Mouse (Mus musculus) limb, embryonic 15.5 days (tissue): ENCODE results near the gene Aaed1. TPM values are rescaled to one million over a fixed set of nuclear protein-coding genes. Genes with fewer than 3 reads are reported as not detected.

Experiments used
- ATAC-seq: fragments of 200-750 bp; cut with Nextera tagmentation; 2 replicates; pipeline ENCODE4 v1.8.0; 2017; ENCODE audit warnings: low read depth, moderate TSS enrichment; ENCODE audit not compliant: insufficient number of reproducible peaks, low FRiP score, low TSS enrichment
- H3K27ac ChIP-seq: fragments of 300-500 bp; sonication (generic); 2 replicates; pipeline ENCODE4 v1.5.1; 2015; ENCODE audit warnings: moderate library complexity, mild to moderate bottlenecking, inconsistent platforms
- H3K27me3 ChIP-seq: fragments of 300-500 bp; sonication (generic); 2 replicates; pipeline ENCODE4 v1.6.1; 2015; ENCODE audit warnings: inconsistent platforms
- H3K36me3 ChIP-seq: fragments of 300-500 bp; sonication (generic); 2 replicates; pipeline ENCODE4 v1.6.1; 2015; ENCODE audit warnings: inconsistent platforms
- H3K4me1 ChIP-seq: fragments of 300-500 bp; sonication (generic); 2 replicates; pipeline ENCODE4 v1.6.1; 2015; ENCODE audit warnings: inconsistent platforms
- H3K4me2 ChIP-seq: fragments of 300-500 bp; sonication (generic); 2 replicates; pipeline ENCODE4 v1.6.1; 2015; ENCODE audit warnings: mild to moderate bottlenecking, inconsistent platforms
- H3K4me3 ChIP-seq: fragments of 300-500 bp; sonication (generic); 2 replicates; pipeline ENCODE4 v1.5.1; 2015; ENCODE audit warnings: mild to moderate bottlenecking, inconsistent platforms
- H3K9ac ChIP-seq: fragments of 300-500 bp; sonication (generic); 2 replicates; pipeline ENCODE4 v1.6.1; 2015; ENCODE audit warnings: inconsistent platforms
- H3K9me3 ChIP-seq: fragments of 300-500 bp; sonication (generic); 2 replicates; pipeline ENCODE4 v1.6.1; 2016; ENCODE audit warnings: inconsistent platforms
- WGBS: fragments of 180-500 bp; shearing (Covaris S2); methylation state at CpG from one replicate; pipeline ENCODE4 v1.1.7; 2015; 5-methylcytosine and 5-hydroxymethylcytosine counted together
- polyA plus RNA-seq: library from polyadenylated mRNA; unstranded; fragments of >200 nt; fragmentation: Nextera tagmentation; extraction: Ambion mirVana; gene quantifications from 2 replicates; pipeline ENCODE4 v1.2.1, GENCODE M21; 2015

Aaed1 gene
- polyA plus RNA-seq, 1 experiment from 2014 or later: 44.8 TPM

- H3K9ac ChIP-seq: no peak overlapping the region
- 68% methylated on average over 3 of the region's 3 CpGs for WGBS
- no peak overlapping the region for H3K4me3 ChIP-seq
- no peaks in the 10 kb centered on the region for H3K27me3 ChIP-seq
- H3K27ac ChIP-seq: no peak overlapping the region
- H3K36me3 ChIP-seq: peaks cover 21% of the 10 kb centered on the region
- no peak overlapping the region for H3K4me2 ChIP-seq
- no peaks in the 10 kb centered on the region for H3K9me3 ChIP-seq
- peaks cover 7% of the 10 kb centered on the region for H3K4me1 ChIP-seq
- ATAC-seq: no peak
These were observed 6.4 kb downstream of the Aaed1 start for GRCm38 (mm10) chr13:64306078-64306477.

DNA sequence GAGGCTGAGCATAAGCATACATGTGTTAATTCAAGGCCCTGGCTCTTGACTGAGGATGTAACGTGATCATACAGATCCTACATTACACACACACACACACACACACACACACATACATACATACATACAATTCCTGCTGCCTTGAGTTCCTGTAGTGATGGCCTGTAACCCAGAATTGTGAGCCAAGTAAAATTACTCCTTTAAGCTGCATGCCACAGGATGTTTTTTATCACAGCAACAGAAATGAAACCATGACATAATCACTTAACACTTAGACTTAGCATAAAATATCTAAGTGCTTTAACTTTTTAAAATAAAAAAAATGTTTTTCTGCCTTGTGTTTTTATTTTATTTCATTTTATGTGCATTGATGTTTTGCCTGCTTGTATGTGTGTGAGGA lies 13.4 kb downstream of the Aaed1 start:
- ATAC-seq: no peak
- Histone ChIP-seq H3K27ac (no peak overlapping the region), H3K36me3 (peaks cover 27% of the 10 kb centered on the region; the same call in 1 of the 2 replicates), H3K4me1 (no peaks in the 10 kb centered on the region), H3K9ac (no peak overlapping the region), H3K4me3 (no peak overlapping the region), H3K9me3 (no peaks in the 10 kb centered on the region), H3K27me3 (no peaks in the 10 kb centered on the region), H3K4me2 (no peak overlapping the region)
- 93% methylated on average over 1 of the region's 1 CpGs for WGBS

GRCm38 (mm10) chr13:64286791-64287190 lies 25.7 kb downstream of the Aaed1 start:
- no peaks in the 10 kb centered on the region for H3K9me3 ChIP-seq
- H3K36me3 ChIP-seq: 0 out of 2 replicates have a peak, but pooled peaks cover under 1% of the 10 kb centered on the region
- H3K27me3 ChIP-seq: no peaks in the 10 kb centered on the region
- 25% methylated on average over 4 of the region's 4 CpGs for WGBS
- no peak for ATAC-seq
- H3K4me1 ChIP-seq: 0 out of 2 replicates have a peak, but pooled peaks cover 2% of the 10 kb centered on the region
- H3K4me3 ChIP-seq: no peak overlapping the region
- no peak overlapping the region for H3K4me2 ChIP-seq
- no peak overlapping the region for H3K9ac ChIP-seq
- H3K27ac ChIP-seq: no peak overlapping the region

GRCm38 (mm10) chr13:64286321-64286720 lies 26.2 kb downstream of the Aaed1 start:
- 63% methylated on average over 4 of the region's 4 CpGs for WGBS
- H3K36me3 ChIP-seq: no peaks in the 10 kb centered on the region
- no peak overlapping the region for H3K4me2 ChIP-seq
- no peak overlapping the region for H3K27ac ChIP-seq
- H3K4me3 ChIP-seq: no peak overlapping the region
- no peaks in the 10 kb centered on the region for H3K27me3 ChIP-seq
- no peak for ATAC-seq
- H3K9me3 ChIP-seq: no peaks in the 10 kb centered on the region
- H3K9ac ChIP-seq: no peak overlapping the region
- H3K4me1 ChIP-seq: 0 out of 2 replicates have a peak, but pooled peaks cover 2% of the 10 kb centered on the region

- 0 out of 2 replicates have a peak, but pooled peaks cover 2% of the 10 kb centered on the region for H3K4me1 ChIP-seq
These were observed 27.8 kb downstream of the Aaed1 start for GRCm38 (mm10) chr13:64284676-64285075.

GRCm38 (mm10) chr13:64280940-64281339 lies 31.6 kb downstream of the Aaed1 start:
- no peaks in the 10 kb centered on the region for H3K36me3 ChIP-seq
- no peak for ATAC-seq
- no peak overlapping the region for H3K4me2 ChIP-seq
- no peak overlapping the region for H3K9ac ChIP-seq
- H3K9me3 ChIP-seq: no peaks in the 10 kb centered on the region
- H3K27ac ChIP-seq: no peak overlapping the region
- no peaks in the 10 kb centered on the region for H3K4me1 ChIP-seq
- H3K4me3 ChIP-seq: no peak overlapping the region
- 78% methylated on average over 5 of the region's 5 CpGs for WGBS
- H3K27me3 ChIP-seq: no peaks in the 10 kb centered on the region

More at GRCm38 (mm10) chr13:64284676-64285075, 27.8 kb downstream of the Aaed1 start:
- H3K9ac ChIP-seq: no peak overlapping the region
- H3K36me3 ChIP-seq: no peaks in the 10 kb centered on the region
- no peak for ATAC-seq
- no peak overlapping the region for H3K4me3 ChIP-seq
- no peak overlapping the region for H3K27ac ChIP-seq
- H3K9me3 ChIP-seq: no peaks in the 10 kb centered on the region
- no peaks in the 10 kb centered on the region for H3K27me3 ChIP-seq
- H3K4me2 ChIP-seq: no peak overlapping the region
- 96% methylated on average over 2 of the region's 2 CpGs for WGBS

DNA sequence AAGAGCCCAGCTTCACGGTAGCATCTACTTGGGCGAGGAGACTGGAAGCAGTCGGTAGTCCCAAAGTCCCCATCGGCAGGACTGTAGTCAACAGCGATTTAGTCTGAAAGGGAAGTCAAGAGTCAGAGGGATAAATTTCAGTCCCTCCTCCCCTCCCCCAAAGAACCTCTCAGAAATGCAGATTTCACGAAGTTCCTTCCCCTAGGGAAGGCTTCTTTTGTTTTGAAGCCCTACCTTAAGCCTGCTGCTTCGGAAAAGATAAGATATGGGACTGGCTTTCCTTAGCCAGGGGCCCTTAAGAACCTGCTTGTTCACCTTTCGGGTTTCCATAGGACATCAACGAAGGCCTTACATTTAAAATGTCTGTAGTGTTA lies 36.8 kb downstream of the Aaed1 start:
- Histone ChIP-seq H3K4me1 (peaks cover 10% of the 10 kb centered on the region), H3K9ac (no peak overlapping the region), H3K4me3 (peak overlapping the region; percentile 75), H3K27me3 (no peaks in the 10 kb centered on the region), H3K27ac (no peak overlapping the region), H3K36me3 (no peaks in the 10 kb centered on the region), H3K9me3 (no peaks in the 10 kb centered on the region), H3K4me2 (peak overlapping the region; percentile 99)
- 21% methylated on average over 9 of the region's 9 CpGs for WGBS
- no peak for ATAC-seq

GRCm38 (mm10) chr13:64274879-64275753 lies 37.4 kb downstream of the Aaed1 start, which contains the start of gene Cdc14b:
Cdc14b (minus strand) TSS chr13:64275290.
- H3K4me3 ChIP-seq: peak within 1 kb of the TSS; percentile 75
- peak within 1 kb of the TSS; percentile 99 for H3K4me2 ChIP-seq
- peak within 1 kb of the TSS; percentile 61 for H3K9ac ChIP-seq
- H3K36me3 ChIP-seq: no peaks in the 10 kb centered on the region
- H3K9me3 ChIP-seq: no peaks in the 10 kb centered on the region
- peak; percentile 86; the same call in 1 of the 2 replicates for ATAC-seq
- no peaks in the 10 kb centered on the region for H3K27me3 ChIP-seq
- H3K4me1 ChIP-seq: peaks cover 10% of the 10 kb centered on the region
- 1% methylated on average over 57 of the region's 57 CpGs for WGBS
- H3K27ac ChIP-seq: no peak within 1 kb of the TSS

DNA sequence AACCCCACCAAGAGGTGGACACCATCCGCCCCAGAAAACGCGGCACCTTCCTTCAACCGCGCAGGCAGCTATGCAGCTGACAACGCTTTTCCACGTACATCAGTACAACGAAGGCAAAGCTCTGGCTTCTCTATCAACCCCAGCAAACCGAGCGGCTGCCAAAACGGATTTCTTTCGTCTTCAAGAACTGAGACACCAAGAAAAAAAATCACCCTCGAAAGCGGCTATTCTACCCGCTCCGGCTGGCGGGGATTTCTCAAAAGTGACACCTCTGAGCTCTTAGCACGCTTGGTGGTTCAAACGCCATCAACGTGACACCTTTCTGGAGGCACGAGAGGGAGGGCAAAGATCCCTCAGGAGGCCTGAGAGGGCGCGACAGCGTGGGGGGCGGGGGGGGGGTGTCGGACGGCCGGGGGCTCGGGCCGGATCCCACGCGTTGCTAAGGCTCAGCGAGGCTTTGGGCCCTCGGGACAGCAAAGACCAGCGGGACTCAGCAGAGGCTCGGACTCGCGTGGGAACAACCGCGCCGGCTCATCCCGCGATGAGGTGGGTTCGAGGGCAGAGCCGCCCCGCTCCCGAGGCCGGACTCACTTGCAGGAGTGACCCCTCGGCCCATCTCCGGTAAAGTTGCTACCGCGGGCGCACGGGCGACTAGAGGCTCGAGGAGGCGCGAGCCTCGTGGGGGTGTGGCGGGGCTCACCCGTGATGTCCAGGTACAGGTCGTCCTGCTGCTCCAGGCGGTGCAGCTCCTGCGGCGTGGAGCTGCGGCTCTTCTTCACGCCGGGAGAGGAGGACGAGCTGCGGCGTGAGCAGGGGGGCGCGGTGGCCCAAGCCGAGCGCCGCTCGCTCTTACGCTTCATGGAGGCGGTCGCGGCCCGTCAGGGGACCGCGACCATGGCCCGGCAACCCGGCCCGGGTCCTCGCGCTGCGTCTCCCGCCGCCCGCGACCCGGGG lies 38.3 kb downstream of the Aaed1 start:
- no peak overlapping the region for H3K27ac ChIP-seq
- WGBS: under 1% methylated on average over 89 of the region's 95 CpGs

GRCm38 (mm10) chr13:64273352-64273751 lies 39.2 kb downstream of the Aaed1 start:
- no peak for ATAC-seq
- peak overlapping the region; percentile 99 for H3K4me2 ChIP-seq
- H3K9me3 ChIP-seq: no peaks in the 10 kb centered on the region
- H3K27ac ChIP-seq: no peak overlapping the region
- WGBS: 33% methylated on average over 8 of the region's 8 CpGs
- no peaks in the 10 kb centered on the region for H3K27me3 ChIP-seq
- peaks cover 10% of the 10 kb centered on the region for H3K4me1 ChIP-seq
- peak overlapping the region; percentile 75; the same call in 1 of the 2 replicates for H3K4me3 ChIP-seq
- no peaks in the 10 kb centered on the region for H3K36me3 ChIP-seq
- no peak overlapping the region for H3K9ac ChIP-seq

More for the DNA sequence above, 38.3 kb downstream of the Aaed1 start:
- H3K9ac ChIP-seq: peak overlapping the region; percentile 61
- ATAC-seq: peak; percentile 36; the same call in 1 of the 2 replicates
- H3K9me3 ChIP-seq: no peaks in the 10 kb centered on the region
- H3K4me3 ChIP-seq: peak overlapping the region; percentile 75
- H3K4me1 ChIP-seq: peaks cover 10% of the 10 kb centered on the region
- H3K36me3 ChIP-seq: no peaks in the 10 kb centered on the region
- peak overlapping the region; percentile 99 for H3K4me2 ChIP-seq
- H3K27me3 ChIP-seq: no peaks in the 10 kb centered on the region

DNA sequence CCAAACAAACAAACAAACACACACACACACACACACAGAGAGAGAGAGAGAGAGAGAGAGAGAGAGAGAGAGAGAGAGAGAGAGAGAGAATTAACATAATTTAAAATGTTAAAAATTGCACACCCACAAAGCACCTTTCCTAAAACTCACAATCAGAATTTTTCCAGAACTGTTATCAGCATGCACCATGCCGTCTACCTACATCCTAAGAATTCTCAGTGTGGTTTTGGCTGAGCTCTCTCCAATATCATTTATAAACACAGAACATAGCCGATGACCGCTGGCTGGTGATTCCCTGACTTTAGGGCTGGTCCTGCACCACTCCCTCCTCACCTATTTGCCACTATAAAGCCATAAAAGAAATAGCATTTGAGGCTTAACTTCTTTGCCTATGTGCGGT lies 44.1 kb downstream of the Aaed1 start:
- H3K27me3 ChIP-seq: no peaks in the 10 kb centered on the region
- H3K36me3 ChIP-seq: no peaks in the 10 kb centered on the region
- ATAC-seq: no peak
- H3K4me3 ChIP-seq: no peak overlapping the region
- H3K4me2 ChIP-seq: no peak overlapping the region
- H3K4me1 ChIP-seq: no peaks in the 10 kb centered on the region
- WGBS: 56% methylated on average over 4 of the region's 4 CpGs
- H3K27ac ChIP-seq: no peak overlapping the region
- no peaks in the 10 kb centered on the region for H3K9me3 ChIP-seq
- H3K9ac ChIP-seq: no peak overlapping the region
